Mouse (Mus musculus): ENCODE results near the gene Secisbp2l.

Gene Secisbp2l

DNA sequence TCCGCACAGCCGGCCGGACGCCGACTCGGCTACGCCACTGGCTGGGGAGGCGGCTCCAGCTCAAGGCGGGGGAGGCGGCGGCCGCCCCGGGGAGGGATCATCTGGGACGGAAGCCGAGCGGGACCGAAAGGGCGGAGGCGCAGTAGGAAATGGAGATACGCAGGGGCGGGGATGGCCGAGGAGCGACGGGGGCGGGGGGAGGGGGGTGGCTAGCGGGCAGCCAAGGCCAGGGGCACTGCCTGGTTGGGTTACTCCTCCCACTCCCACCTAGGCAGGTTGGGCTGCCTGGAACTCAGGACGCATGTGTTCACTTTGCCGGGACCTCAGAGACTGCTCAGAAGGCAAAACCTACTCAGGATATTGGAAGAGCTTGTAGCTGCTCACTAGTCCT lies at the start of gene Secisbp2l:
Gene Secisbp2l, minus strand, starts transcription at position 152 of the 391 bp plus-strand sequence.
- DNase-seq (ENCODE audit: low read depth in 2 of 2, low spot score in 2 of 2) = peak; percentile 76 to 80

- DNase-seq (ENCODE audit: low read depth in 2 of 2, low spot score in 2 of 2) = no peak
Measured at GRCm38 (mm10) chr2:125829924-125830323, 47.3 kb upstream of the Secisbp2l start.

- DNase-seq (ENCODE audit: low read depth in 2 of 2, low spot score in 2 of 2) = no peak
Measured at GRCm38 (mm10) chr2:125827898-125828297, 45.2 kb upstream of the Secisbp2l start.

- DNase-seq (ENCODE audit: low read depth in 2 of 2, low spot score in 2 of 2) = no peak
Measured at GRCm38 (mm10) chr2:125826201-125826600, 43.5 kb upstream of the Secisbp2l start.

DNA sequence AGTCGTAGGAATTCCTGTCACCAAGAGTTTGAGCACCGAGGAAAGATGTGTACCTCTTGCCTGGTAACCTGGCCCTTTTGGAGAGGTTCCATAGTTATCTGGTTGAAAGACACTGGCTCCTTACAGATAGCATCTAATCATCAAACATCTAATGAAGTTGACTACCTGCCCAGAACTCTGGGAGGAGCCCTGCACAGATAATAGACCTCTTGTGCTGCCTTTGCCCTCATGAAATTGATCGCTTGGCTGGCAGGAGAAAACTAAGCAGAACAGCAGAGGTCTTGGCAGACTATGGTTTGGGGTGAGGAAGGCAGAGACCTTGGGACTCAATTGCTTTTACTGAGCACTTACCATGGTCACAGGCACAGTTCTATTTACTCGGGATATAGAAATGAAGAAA lies 37.7 kb upstream of the Secisbp2l start:
- no peak for DNase-seq (ENCODE audit: low read depth in 2 of 2, low spot score in 2 of 2)

DNA sequence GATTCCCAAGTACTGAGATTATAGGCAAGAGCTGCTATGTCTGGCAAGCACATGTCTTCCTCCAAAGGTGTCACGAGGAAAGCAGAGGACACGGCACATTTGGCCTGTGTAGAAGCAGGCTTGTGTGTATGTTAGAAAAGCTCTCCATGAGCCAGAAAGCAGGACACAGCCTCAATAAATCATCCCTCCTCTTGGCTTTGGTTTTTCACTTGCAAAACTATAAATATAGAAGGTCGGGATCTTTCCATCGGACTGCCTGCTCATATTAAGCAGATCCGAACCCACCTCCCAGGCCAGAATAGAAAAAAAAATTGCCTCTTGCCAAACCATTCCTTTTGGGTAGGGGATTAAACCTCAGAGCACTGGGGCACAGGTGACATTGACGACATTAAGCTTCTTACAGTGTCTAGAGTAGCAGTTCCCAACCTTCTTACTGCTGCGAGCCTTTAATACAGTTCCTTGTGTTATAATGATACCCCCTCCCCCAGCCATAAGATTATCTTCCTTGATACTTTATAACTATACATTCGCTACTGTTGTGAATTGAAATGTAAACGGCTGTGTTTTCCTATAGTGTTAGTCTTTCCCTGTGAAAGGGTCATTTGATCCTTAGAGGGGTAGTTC lies 31.4 kb upstream of the Secisbp2l start:
- no peak for DNase-seq (ENCODE audit: low read depth in 2 of 2, low spot score in 2 of 2)

GRCm38 (mm10) chr2:125811332-125811731 lies 28.7 kb upstream of the Secisbp2l start:
- no peak for DNase-seq (ENCODE audit: low read depth in 2 of 2, low spot score in 2 of 2)

DNA sequence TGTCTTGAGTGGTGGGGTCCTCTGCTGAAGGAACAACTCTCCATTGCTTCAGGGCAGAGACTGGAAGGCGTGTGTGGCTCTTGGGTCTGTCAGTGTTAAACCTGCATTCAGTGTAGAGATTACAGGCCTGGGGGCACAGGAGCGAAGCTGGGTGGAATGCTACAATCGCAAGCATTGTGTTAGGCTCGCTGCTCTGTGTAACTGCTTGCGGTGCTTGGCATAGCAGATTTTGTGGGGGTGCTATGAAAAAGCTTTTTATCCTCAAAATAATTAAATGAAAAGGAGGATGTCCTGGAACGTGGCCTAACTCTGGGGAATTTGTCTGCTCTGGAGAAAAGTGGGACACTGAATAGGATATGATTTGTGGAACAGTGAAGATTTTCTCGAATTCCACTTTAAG lies 26.9 kb upstream of the Secisbp2l start:
- DNase-seq (ENCODE audit: low read depth in 2 of 2, low spot score in 2 of 2) = no peak

GRCm38 (mm10) chr2:125805826-125806225 lies 23.2 kb upstream of the Secisbp2l start:
- DNase-seq (ENCODE audit: low read depth in 2 of 2, low spot score in 2 of 2) = no peak

- DNase-seq (ENCODE audit: low read depth in 2 of 2, low spot score in 2 of 2) = no peak
Measured at GRCm38 (mm10) chr2:125801947-125802346, 19.3 kb upstream of the Secisbp2l start.

DNA sequence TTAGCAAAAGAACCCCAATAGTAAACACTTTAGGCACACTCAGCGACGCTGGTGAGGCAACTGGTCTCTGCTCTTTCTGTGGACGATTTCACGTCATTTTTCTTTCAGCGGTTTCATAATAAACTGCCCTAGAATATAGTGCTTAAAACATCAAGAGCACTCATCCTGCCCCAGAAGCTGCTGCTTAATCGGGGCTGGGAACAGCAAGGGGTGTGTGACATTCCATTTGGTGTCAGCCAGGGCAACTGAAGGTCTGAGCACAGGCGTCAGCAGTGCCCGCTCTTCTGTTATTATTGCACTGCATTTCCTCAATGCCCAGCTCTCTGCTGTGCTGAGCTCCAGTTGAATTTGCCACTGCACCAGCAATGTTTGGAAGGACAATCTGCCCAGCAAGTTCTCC lies 18.4 kb upstream of the Secisbp2l start:
- no peak for DNase-seq (ENCODE audit: low read depth in 2 of 2, low spot score in 2 of 2)

- no peak for DNase-seq (ENCODE audit: low read depth in 2 of 2, low spot score in 2 of 2)
Measured at GRCm38 (mm10) chr2:125800428-125800827, 17.8 kb upstream of the Secisbp2l start.

DNA sequence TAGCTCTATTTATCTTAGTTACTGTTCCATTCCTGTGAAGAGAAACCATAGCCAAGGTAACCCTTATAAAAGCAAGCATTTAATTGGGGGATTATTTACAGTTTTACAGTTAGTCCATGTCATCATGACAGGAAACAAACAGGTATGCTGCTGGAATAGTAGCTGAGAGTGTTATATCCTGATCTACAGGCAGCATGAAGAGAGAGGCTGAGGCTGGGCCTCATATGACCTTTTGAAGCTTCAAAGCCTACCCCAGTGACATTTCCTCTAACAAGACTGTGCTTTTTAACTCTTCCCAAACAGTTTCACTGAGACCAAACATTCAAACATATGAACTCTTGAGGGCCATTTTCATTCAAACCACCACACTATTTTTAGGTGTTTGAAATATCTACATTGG lies 15.2 kb upstream of the Secisbp2l start:
- no peak for DNase-seq (ENCODE audit: low read depth in 2 of 2, low spot score in 2 of 2)

DNA sequence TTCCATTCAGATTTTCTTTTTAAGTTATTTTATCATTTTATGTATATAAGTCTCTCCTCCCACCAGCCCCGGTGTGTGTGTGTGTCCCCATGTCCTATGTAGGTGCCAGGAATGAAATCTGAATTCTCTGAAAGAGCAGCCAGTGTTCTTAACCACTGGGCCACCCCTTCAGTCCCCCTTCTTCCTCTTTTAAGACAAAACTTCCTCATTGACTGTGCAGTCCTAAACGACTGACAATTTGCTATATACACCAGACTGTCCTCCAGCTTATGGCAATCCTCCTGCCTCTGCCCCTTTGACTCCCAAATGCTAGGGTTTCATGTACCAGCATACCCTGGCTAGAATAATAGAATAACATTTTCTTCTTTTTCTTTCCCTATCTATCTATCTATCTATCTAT lies 12.4 kb upstream of the Secisbp2l start:
- no peak for DNase-seq (ENCODE audit: low read depth in 2 of 2, low spot score in 2 of 2)

- no peak for DNase-seq (ENCODE audit: low read depth in 2 of 2, low spot score in 2 of 2)
Measured at GRCm38 (mm10) chr2:125794166-125794565, 11.5 kb upstream of the Secisbp2l start.

- no peak for DNase-seq (ENCODE audit: low read depth in 2 of 2, low spot score in 2 of 2)
Measured at GRCm38 (mm10) chr2:125792879-125793261, 10.2 kb upstream of the Secisbp2l start.

DNA sequence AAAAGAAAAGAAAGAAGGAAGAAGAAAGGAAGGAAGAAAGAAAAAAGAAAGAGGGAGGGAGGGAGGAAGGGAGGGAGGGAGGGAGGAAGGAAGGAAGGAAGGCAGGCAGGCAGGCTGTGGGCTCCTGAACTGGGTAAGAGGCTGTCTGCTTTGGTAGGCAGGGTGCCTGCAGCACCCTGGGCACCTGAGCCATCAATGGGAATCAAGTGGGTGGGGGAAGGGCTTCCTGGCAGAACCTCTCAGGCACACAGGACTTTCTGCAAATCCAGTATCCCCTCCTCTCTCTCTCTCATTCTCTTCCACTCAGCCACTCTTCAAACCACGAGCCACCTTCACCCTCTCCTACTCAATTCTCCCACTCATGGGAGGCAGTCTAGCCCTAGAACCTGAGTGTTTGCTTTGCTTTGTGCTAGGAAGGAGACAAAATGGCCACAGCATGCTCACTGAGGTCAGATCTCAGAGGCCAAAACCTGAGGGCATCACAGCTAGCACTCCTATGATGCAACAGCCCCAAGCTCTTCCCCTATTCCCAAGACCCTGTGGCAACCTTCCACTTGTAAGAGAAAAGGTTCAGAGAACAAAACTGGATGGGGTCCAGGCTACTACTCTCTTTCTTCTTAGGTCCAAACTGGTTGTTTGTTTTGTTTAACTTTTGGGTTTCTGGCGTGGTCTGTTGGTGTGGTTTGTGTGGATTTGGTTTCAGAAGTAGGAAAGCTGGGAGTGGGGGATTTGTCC lies 9.6 kb upstream of the Secisbp2l start:
- DNase-seq (ENCODE audit: low read depth in 2 of 2, low spot score in 2 of 2) = no peak

DNA sequence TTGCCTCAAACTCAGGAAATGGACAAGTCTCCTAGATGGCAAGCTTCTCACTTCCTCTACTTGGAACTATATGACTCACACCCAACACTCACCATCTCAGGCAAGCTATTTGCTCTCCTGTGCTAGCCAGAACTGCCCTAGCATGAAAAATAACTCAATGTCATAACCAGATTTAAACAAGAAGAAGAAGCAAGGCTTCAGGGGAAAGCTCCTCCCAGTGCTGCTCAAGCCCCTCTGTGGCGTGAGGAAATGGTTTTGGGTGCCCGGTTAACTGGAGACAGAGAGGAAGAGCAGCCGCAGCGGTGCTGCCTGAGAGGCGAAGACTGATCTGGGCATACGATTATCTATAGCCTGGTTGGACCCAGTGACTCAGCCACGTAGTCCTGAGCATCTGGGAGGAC lies 8.8 kb upstream of the Secisbp2l start:
- DNase-seq (ENCODE audit: low read depth in 2 of 2, low spot score in 2 of 2) = peak in 1 of 2 experiments; percentile 19

- DNase-seq (ENCODE audit: low read depth in 2 of 2, low spot score in 2 of 2) = no peak
Measured at GRCm38 (mm10) chr2:125790242-125790641, 7.6 kb upstream of the Secisbp2l start.

DNA sequence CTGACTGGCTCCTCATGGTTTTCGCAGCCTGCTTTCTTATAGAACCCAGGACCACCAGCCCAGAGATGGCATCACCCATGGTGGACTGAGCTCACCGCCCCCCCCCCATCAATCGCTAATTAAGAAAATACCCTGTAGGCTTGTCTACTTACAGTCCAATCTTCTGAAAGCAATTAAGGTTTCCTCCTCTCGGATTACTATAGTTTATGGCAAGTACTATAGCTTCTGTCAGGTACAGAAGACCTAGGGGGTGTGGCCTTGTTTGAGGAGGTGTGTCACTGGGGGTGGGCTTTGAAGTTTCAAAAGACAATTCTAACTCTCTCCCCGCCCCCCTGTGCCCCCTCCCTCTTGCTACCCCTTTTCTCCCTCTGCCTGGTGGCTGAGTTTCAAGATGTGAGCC lies 6.6 kb upstream of the Secisbp2l start:
- DNase-seq (ENCODE audit: low read depth in 2 of 2, low spot score in 2 of 2) = no peak

DNA sequence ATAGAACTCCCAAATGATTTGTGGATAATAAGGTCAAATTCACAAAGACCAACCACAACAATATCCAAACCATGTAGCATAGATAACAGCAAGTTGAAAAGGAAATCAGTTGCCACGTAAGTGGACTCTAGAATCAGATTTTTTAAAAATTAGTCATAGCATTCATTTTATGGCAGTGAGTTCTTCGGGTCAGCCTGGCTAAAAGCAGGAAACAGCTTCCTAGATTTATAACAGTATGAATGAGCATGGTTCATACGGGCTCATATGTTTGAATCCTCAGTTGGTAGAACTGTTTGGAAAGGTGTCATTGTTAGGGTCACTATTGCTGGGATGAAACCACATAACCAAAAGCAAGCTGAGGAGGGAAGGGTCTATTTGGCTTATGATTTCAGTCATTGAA lies 6.1 kb upstream of the Secisbp2l start:
- DNase-seq (ENCODE audit: low read depth in 2 of 2, low spot score in 2 of 2) = no peak

- DNase-seq (ENCODE audit: low read depth in 2 of 2, low spot score in 2 of 2) = no peak
Measured at GRCm38 (mm10) chr2:125788351-125788750, 5.7 kb upstream of the Secisbp2l start.

DNA sequence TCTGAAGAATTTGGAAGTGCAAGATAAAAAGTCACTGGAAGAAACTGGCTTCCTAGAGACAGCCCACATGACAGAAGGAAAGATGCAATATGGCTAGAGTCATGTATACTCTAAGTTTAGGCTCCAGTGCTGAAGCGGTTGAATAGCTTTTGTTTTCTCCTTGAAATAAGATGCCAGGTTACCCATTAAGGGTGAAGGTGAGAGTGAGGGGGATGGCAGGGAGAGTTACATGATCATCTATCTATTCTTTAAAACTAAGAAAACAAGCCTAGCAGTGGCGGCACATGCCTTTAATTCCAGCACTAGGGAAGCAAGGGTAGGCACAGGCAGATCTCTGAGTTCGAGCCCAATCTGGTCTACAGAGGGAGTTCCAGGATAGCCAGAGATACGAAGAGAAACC lies 2.4 kb upstream of the Secisbp2l start:
- DNase-seq (ENCODE audit: low read depth in 2 of 2, low spot score in 2 of 2) = no peak
